Mouse (Mus musculus): Measurements from ENCODE around the gene Gpcpd1.

GRCm38 (mm10) chr2:132587240-132587779 is at the start of gene Gpcpd1:
- TF ChIP-seq CTCF (IDR thresholded peaks at IDR 0.05; ENCODE audit: borderline replicate concordance, extremely low read depth, insufficient read depth, insufficient read length) (no peak), POLR2A (IDR thresholded peaks at IDR 0.05; ENCODE audit: borderline replicate concordance, extremely low read depth, insufficient read depth, insufficient read length, poor library complexity, severe bottlenecking) (no peak)
